ENCODE assay signal across 12 mouse cellular contexts in the genomic region with DNA sequence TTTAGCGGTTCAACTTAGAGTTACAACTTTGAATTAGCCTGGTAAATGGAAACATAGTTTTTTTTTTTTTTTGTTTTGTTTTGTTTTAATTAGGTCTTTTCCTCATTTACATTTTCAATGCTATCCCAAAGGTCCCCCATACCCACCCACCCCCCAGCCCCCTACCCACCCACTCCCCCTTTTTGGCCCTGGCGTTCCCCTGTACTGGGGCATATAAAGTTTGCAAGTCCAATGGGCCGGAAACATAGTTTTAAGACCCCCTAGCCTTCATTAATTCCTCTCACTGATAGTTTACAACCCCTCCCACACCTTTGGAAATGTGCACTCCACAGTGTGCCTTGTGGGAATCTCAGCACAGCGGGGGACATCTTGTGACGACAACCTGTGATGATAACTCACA. TPM values are rescaled to one million over a fixed set of nuclear protein-coding genes. Genes with fewer than 3 reads are reported as not detected.
DNase-seq lines count a peak whose midpoint lies in the region; ATAC-seq and TF ChIP-seq lines count a peak whose summit lies in the region.
"Had no signal": no experiment of that assay in that cellular context is flagged by ENCODE, and none has a peak within 500 bp of the region (broad histone marks: within the 10 kb centered on the region; RNA-seq: fewer than 3 reads in every experiment).

No protein-coding gene starts in this region.

- WGBS in heart, embryonic 14.5 days, result 81% methylated on average over 5 of the region's 5 CpGs
- WGBS in liver, embryonic 14.5 days (ENCODE audit: insufficient replicate concordance), result 80% methylated on average over 5 of the region's 5 CpGs

- TF ChIP-seq EP300 in liver, embryonic 14.5 days (IDR thresholded peaks at IDR 0.05; ENCODE audit: low read depth), result no peak

- no peak overlapping the region for H3K4me2 ChIP-seq in heart, embryonic 14.5 days (ENCODE audit: low read length)
- H3K4me2 ChIP-seq in liver, embryonic 14.5 days (ENCODE audit: low read depth), result no peak overlapping the region

- no peak overlapping the region for H3K27ac ChIP-seq in heart, embryonic 14.5 days (replicated peaks in 1 of 2; ENCODE audit: control insufficient read depth in 1 of 2, insufficient read depth in 1 of 2, low read depth in 2 of 2, low read length in 2 of 2)
- H3K27ac ChIP-seq in liver, embryonic 14.5 days, result no peak overlapping the region
- H3K27ac ChIP-seq: heart, embryonic 10.5 days had no signal

- H3K9ac ChIP-seq in heart, embryonic 14.5 days (ENCODE audit: low read length), result no peak overlapping the region
- H3K9ac ChIP-seq in liver, embryonic 14.5 days (replicated peaks), result no peak overlapping the region

- intact Hi-C loops in heart, postnatal 25 days (cut with DNase I), result loop anchor here (5.0 kb wide), 3 partner anchors 71 to 264 kb away; no protein-coding TSS in a partner anchor

- H3K9me3 ChIP-seq in heart, embryonic 14.5 days (ENCODE audit: control insufficient read depth, low read length), result no peaks in the 10 kb centered on the region
- H3K9me3 ChIP-seq in liver, embryonic 14.5 days (ENCODE audit: control insufficient read depth, low read length), result no peaks in the 10 kb centered on the region
- H3K9me3 ChIP-seq: heart, embryonic 10.5 days had no signal

- no peak for TF ChIP-seq CTCF in liver, embryonic 14.5 days (IDR thresholded peaks at IDR 0.05; ENCODE audit: low read depth)

- ATAC-seq in heart, embryonic 14.5 days (ENCODE audit: insufficient number of reproducible peaks, insufficient read depth, low FRiP score, low read depth), result peak; percentile 95
- peak; percentile 48; the same call in 1 of the 2 replicates for ATAC-seq in liver, embryonic 14.5 days (ENCODE audit: insufficient read depth)

- peaks cover 5 to 7% of the 10 kb centered on the region in 2 experiments; a peak in 3 of 4 replicates for H3K4me1 ChIP-seq in heart, embryonic 14.5 days (ENCODE audit: control insufficient read depth in 2 of 2, insufficient read depth in 2 of 2, low read length in 2 of 2)
- peaks cover 0 to 1% of the 10 kb centered on the region in 2 experiments; a peak in 1 of 4 replicates for H3K4me1 ChIP-seq in liver, embryonic 14.5 days (replicated peaks; ENCODE audit: control insufficient read depth in 2 of 2, insufficient read depth in 2 of 2, low read length in 1 of 2)

- H3K4me3 ChIP-seq in heart, embryonic 14.5 days (ENCODE audit: control insufficient read depth in 1 of 2, insufficient read depth in 1 of 2, low read depth in 1 of 2, low read length in 2 of 2), result no peak overlapping the region
- H3K4me3 ChIP-seq in liver, embryonic 14.5 days (ENCODE audit: insufficient read depth in 1 of 2, low read depth in 2 of 2, low read length in 2 of 2), result no peak overlapping the region
- H3K4me3 ChIP-seq: heart, embryonic 10.5 days had no signal

- no peaks in the 10 kb centered on the region for H3K36me3 ChIP-seq in heart, embryonic 14.5 days (ENCODE audit: control insufficient read depth, insufficient read depth, low read length)
- H3K36me3 ChIP-seq in liver, embryonic 14.5 days (replicated peaks; ENCODE audit: control insufficient read depth, insufficient read depth, low read depth), result no peaks in the 10 kb centered on the region
- H3K36me3 ChIP-seq: heart, embryonic 10.5 days had no signal

- no peak for DNase-seq in heart, postnatal 25 days (ENCODE audit: low spot score)
- peak; percentile 33 for DNase-seq in testis, postnatal 10 days (ENCODE audit: low spot score)
- DNase-seq in testis, postnatal 14 days (ENCODE audit: low spot score), result no peak
- no peak for DNase-seq in liver, embryonic 14.5 days (ENCODE audit: low read depth in 3 of 3, low spot score in 3 of 3)
- DNase-seq in adrenal gland, postnatal 10 days, result no peak
- no peak for DNase-seq in urinary bladder, postnatal 36 days (ENCODE audit: low spot score in 2 of 2)
- no peak for DNase-seq in cerebellum, adult 9-11 months

- no peaks in the 10 kb centered on the region; the same call in 1 of the 2 replicates for H3K27me3 ChIP-seq in heart, embryonic 14.5 days (ENCODE audit: control insufficient read depth, insufficient read depth, low read length)
- H3K27me3 ChIP-seq in liver, embryonic 14.5 days (ENCODE audit: control insufficient read depth, insufficient read depth, low read length), result peaks cover 6% of the 10 kb centered on the region

RNA-seq across cellular contexts. Expression of a gene that starts 3.8 kb away (rescaled TPM):
- polyA plus RNA-seq in heart, embryonic 14.5 days (2014; fragmentation: Nextera tagmentation; extraction: Ambion mirVana), result 0.49 TPM in 1 of 2 replicates, not detected in the other
- not detected for total RNA-seq in heart, postnatal 25 days (2021)
- not detected in 2 replicates for polyA plus RNA-seq in liver, embryonic 14.5 days (2012; rRNA removed)
- polyA plus RNA-seq in liver, embryonic 14.5 days (2014; fragmentation: Nextera tagmentation; extraction: Ambion mirVana), result not detected in 2 replicates
- total RNA-seq in adrenal gland, postnatal 10 days (2021), result not detected
- total RNA-seq: layer of hippocampus, postnatal 14 days had no signal
- polyA plus RNA-seq: brain, embryonic 14.5 days; C2C12; heart, embryonic 10.5 days had no signal

RNA-seq across cellular contexts. Expression of a gene that starts 27.5 kb away (rescaled TPM):
- 48.4 and 53.9 TPM in 2 replicates for polyA plus RNA-seq in heart, embryonic 14.5 days (2014; fragmentation: Nextera tagmentation; extraction: Ambion mirVana)
- total RNA-seq in heart, postnatal 25 days (2021), result 10 to 100 TPM; 51.4 to 52.3 TPM
- polyA plus RNA-seq in liver, embryonic 14.5 days (2012; rRNA removed), result 34.5 and 48.1 TPM in 2 replicates
- polyA plus RNA-seq in liver, embryonic 14.5 days (2014; fragmentation: Nextera tagmentation; extraction: Ambion mirVana), result 73.8 and 74.8 TPM in 2 replicates
- total RNA-seq in adrenal gland, postnatal 10 days (2021), result 10 to 100 TPM; 52.0 to 53.2 TPM

RNA-seq across cellular contexts. Expression of a gene that starts 39.9 kb away (rescaled TPM):
- 77.0 and 85.0 TPM in 2 replicates for polyA plus RNA-seq in heart, embryonic 14.5 days (2014; fragmentation: Nextera tagmentation; extraction: Ambion mirVana)
- 100 to 1,000 TPM; 191 to 258 TPM for total RNA-seq in heart, postnatal 25 days (2021)
- 0.81 and 1.4 TPM in 2 replicates for polyA plus RNA-seq in liver, embryonic 14.5 days (2012; rRNA removed)
- polyA plus RNA-seq in liver, embryonic 14.5 days (2014; fragmentation: Nextera tagmentation; extraction: Ambion mirVana), result 1.0 and 1.2 TPM in 2 replicates
- total RNA-seq in adrenal gland, postnatal 10 days (2021), result 100 to 1,000 TPM; 142 to 154 TPM
- polyA plus RNA-seq: C2C12 had no signal

RNA-seq across cellular contexts. Expression of a gene that starts 51.9 kb away (rescaled TPM):
- polyA plus RNA-seq in heart, embryonic 14.5 days (2014; fragmentation: Nextera tagmentation; extraction: Ambion mirVana), result 4.1 and 5.4 TPM in 2 replicates
- total RNA-seq in heart, postnatal 25 days (2021), result 10 to 100 TPM; 25.2 to 29.6 TPM
- 6.1 and 7.9 TPM in 2 replicates for polyA plus RNA-seq in liver, embryonic 14.5 days (2012; rRNA removed)
- polyA plus RNA-seq in liver, embryonic 14.5 days (2014; fragmentation: Nextera tagmentation; extraction: Ambion mirVana), result 1.9 and 2.6 TPM in 2 replicates
- 10 to 100 TPM; 58.6 to 77.1 TPM for total RNA-seq in adrenal gland, postnatal 10 days (2021)
